Mouse (Mus musculus): ENCODE data around the gene Tvp23b.

The Tvp23b gene

GRCm38 (mm10) chr11:62890796-62891195 lies 11.5 kb downstream of the Tvp23b start:
- DNase-seq (ENCODE audit: extremely low spot score, low read depth, low spot score): no peak

- DNase-seq (ENCODE audit: extremely low spot score, low read depth, low spot score): no peak
Observed at GRCm38 (mm10) chr11:62891763-62892162, 12.5 kb downstream of the Tvp23b start.

- DNase-seq (ENCODE audit: extremely low spot score, low read depth, low spot score): peak; percentile 80
Observed at GRCm38 (mm10) chr11:62901699-62902323, 22.6 kb downstream of the Tvp23b start.

- DNase-seq (ENCODE audit: extremely low spot score, low read depth, low spot score): no peak
Observed at GRCm38 (mm10) chr11:62903871-62904495, 24.7 kb downstream of the Tvp23b start.

- DNase-seq (ENCODE audit: extremely low spot score, low read depth, low spot score): no peak
Observed at GRCm38 (mm10) chr11:62909720-62910306, 30.6 kb downstream of the Tvp23b start.

- no peak for DNase-seq (ENCODE audit: extremely low spot score, low read depth, low spot score)
Observed at GRCm38 (mm10) chr11:62911362-62911761, 32.1 kb downstream of the Tvp23b start.

GRCm38 (mm10) chr11:62913141-62913540 lies 33.9 kb downstream of the Tvp23b start:
- no peak for DNase-seq (ENCODE audit: extremely low spot score, low read depth, low spot score)

- no peak for DNase-seq (ENCODE audit: extremely low spot score, low read depth, low spot score)
Observed at GRCm38 (mm10) chr11:62914532-62914931, 35.3 kb downstream of the Tvp23b start.

- DNase-seq (ENCODE audit: extremely low spot score, low read depth, low spot score): no peak
Observed at GRCm38 (mm10) chr11:62915486-62915885, 36.2 kb downstream of the Tvp23b start.

- no peak for DNase-seq (ENCODE audit: extremely low spot score, low read depth, low spot score)
Observed at GRCm38 (mm10) chr11:62916765-62917164, 37.5 kb downstream of the Tvp23b start.

- no peak for DNase-seq (ENCODE audit: extremely low spot score, low read depth, low spot score)
Observed at GRCm38 (mm10) chr11:62919946-62920742, 40.9 kb downstream of the Tvp23b start.

- DNase-seq (ENCODE audit: extremely low spot score, low read depth, low spot score): no peak
Observed at GRCm38 (mm10) chr11:62920743-62921050, 41.4 kb downstream of the Tvp23b start.

- peak; percentile 99 for DNase-seq (ENCODE audit: extremely low spot score, low read depth, low spot score)
Observed at GRCm38 (mm10) chr11:62921052-62921977, 42.1 kb downstream of the Tvp23b start.

GRCm38 (mm10) chr11:62924091-62924761 lies 45.0 kb downstream of the Tvp23b start:
- no peak for DNase-seq (ENCODE audit: extremely low spot score, low read depth, low spot score)

GRCm38 (mm10) chr11:62929799-62930198 lies 50.5 kb downstream of the Tvp23b start:
- DNase-seq (ENCODE audit: extremely low spot score, low read depth, low spot score): no peak

GRCm38 (mm10) chr11:62930574-62930973 lies 51.3 kb downstream of the Tvp23b start:
- no peak for DNase-seq (ENCODE audit: extremely low spot score, low read depth, low spot score)

GRCm38 (mm10) chr11:62931141-62931540 lies 51.9 kb downstream of the Tvp23b start:
- no peak for DNase-seq (ENCODE audit: extremely low spot score, low read depth, low spot score)

GRCm38 (mm10) chr11:62933099-62933498 lies 53.8 kb downstream of the Tvp23b start:
- DNase-seq (ENCODE audit: extremely low spot score, low read depth, low spot score): no peak

- DNase-seq (ENCODE audit: extremely low spot score, low read depth, low spot score): no peak
Observed at GRCm38 (mm10) chr11:62934795-62935514, 55.7 kb downstream of the Tvp23b start.

All from hindlimb bud, embryonic 11.5 days (tissue).